Mouse (Mus musculus): Measurements from ENCODE around the gene Cnot1. TPM values are rescaled to one million over a fixed set of nuclear protein-coding genes. Genes with fewer than 3 reads are reported as not detected.
"Not testable (repeated sequence)": the region's sequence is repeated elsewhere in the genome, so short reads cannot be mapped to it uniquely, and the experiment has no call there.

The Cnot1 gene
- polyA plus RNA-seq, 1 experiment from 2014 or later, result 128 TPM

- not testable (repeated sequence) for H3K27me3 ChIP-seq (ENCODE audit: control insufficient read depth, insufficient read depth, low read length); H3K27ac ChIP-seq (ENCODE audit: low read depth, low read length); H3K9me3 ChIP-seq (ENCODE audit: control insufficient read depth, low read length); ATAC-seq (ENCODE audit: low FRiP score, low TSS enrichment); H3K4me1 ChIP-seq (ENCODE audit: control insufficient read depth, insufficient read depth, low read length); H3K4me3 ChIP-seq (ENCODE audit: low read length); H3K4me2 ChIP-seq (replicated peaks; ENCODE audit: low read depth, low read length); H3K9ac ChIP-seq (ENCODE audit: low read depth, low read length)
- peaks cover 14% of the 10 kb centered on the region; the same call in 1 of the 2 replicates for H3K36me3 ChIP-seq (ENCODE audit: control insufficient read depth, insufficient read depth, low read length)
- WGBS, result 91% methylated on average over 5 of the region's 5 CpGs
These were observed 11.8 kb downstream of the Cnot1 start for GRCm38 (mm10) chr8:95795333-95796061.

DNA sequence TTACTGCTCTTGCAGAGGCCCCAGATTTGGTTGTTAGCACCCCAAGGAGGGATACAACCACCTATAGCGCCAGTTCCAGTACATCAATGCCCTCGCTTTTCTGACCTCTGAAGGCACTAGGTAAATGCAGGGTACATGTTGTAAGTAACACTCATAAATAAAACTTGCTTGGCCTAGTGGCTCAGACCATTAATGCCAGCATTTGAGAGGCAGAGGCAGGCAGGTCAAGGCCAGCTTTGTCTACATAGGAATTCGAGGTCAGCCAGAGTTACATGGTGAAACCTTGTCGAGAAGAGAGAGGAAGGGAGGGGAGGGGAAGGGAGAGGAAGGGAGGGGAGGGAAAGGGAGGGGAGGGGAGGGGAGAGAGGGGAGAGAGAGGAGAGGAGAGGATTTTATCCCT is 21.7 kb downstream of the Cnot1 start:
- 87% methylated on average over 4 of the region's 4 CpGs for WGBS
- no peak for ATAC-seq (ENCODE audit: low FRiP score, low TSS enrichment)

DNA sequence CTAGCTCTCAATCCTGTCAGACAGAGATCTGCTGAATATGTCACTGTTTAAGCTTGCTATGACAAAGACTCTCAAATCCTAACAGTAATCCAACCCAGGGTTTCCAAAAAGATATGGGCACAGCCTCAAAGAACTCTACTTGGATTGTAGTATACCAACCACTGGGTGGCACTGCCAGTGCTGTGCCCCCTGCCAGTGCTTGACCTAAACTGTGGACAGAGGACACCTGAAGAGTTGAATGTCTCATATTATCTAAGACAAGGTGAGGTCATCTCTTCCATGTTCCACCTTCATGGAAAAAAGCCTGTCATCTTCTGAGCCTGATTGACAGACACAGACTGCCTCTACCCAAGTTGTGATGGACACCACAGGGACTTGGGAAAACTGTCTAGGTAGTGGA is 24.6 kb downstream of the Cnot1 start:
- no peaks in the 10 kb centered on the region for H3K27me3 ChIP-seq (ENCODE audit: control insufficient read depth, insufficient read depth, low read length)
- H3K36me3 ChIP-seq (ENCODE audit: control insufficient read depth, insufficient read depth, low read length), result peaks cover 69% of the 10 kb centered on the region
- H3K27ac ChIP-seq (ENCODE audit: low read depth, low read length), result no peak overlapping the region
- ATAC-seq (ENCODE audit: low FRiP score, low TSS enrichment), result no peak
- no peak overlapping the region for H3K4me2 ChIP-seq (replicated peaks; ENCODE audit: low read depth, low read length)
- H3K4me3 ChIP-seq (ENCODE audit: low read length), result no peak overlapping the region
- H3K9me3 ChIP-seq (ENCODE audit: control insufficient read depth, low read length), result no peaks in the 10 kb centered on the region; the same call in 1 of the 2 replicates
- H3K4me1 ChIP-seq (ENCODE audit: control insufficient read depth, insufficient read depth, low read length), result no peaks in the 10 kb centered on the region
- H3K9ac ChIP-seq (ENCODE audit: low read depth, low read length), result no peak overlapping the region

More for the DNA sequence above, 21.7 kb downstream of the Cnot1 start:
- Histone ChIP-seq H3K36me3 (ENCODE audit: control insufficient read depth, insufficient read depth, low read length) (peaks cover 67% of the 10 kb centered on the region), H3K9ac (ENCODE audit: low read depth, low read length) (no peak overlapping the region), H3K27ac (ENCODE audit: low read depth, low read length) (no peak overlapping the region), H3K9me3 (ENCODE audit: control insufficient read depth, low read length) (no peaks in the 10 kb centered on the region), H3K4me1 (ENCODE audit: control insufficient read depth, insufficient read depth, low read length) (no peaks in the 10 kb centered on the region), H3K27me3 (ENCODE audit: control insufficient read depth, insufficient read depth, low read length) (no peaks in the 10 kb centered on the region), H3K4me2 (replicated peaks; ENCODE audit: low read depth, low read length) (no peak overlapping the region), H3K4me3 (ENCODE audit: low read length) (no peak overlapping the region)

- no peak overlapping the region for H3K9ac ChIP-seq (ENCODE audit: low read depth, low read length)
- H3K27me3 ChIP-seq (ENCODE audit: control insufficient read depth, insufficient read depth, low read length), result no peaks in the 10 kb centered on the region
- ATAC-seq (ENCODE audit: low FRiP score, low TSS enrichment), result no peak
- no peak overlapping the region for H3K4me3 ChIP-seq (ENCODE audit: low read length)
- no peak overlapping the region for H3K4me2 ChIP-seq (replicated peaks; ENCODE audit: low read depth, low read length)
- H3K9me3 ChIP-seq (ENCODE audit: control insufficient read depth, low read length), result no peaks in the 10 kb centered on the region; the same call in 1 of the 2 replicates
- no peaks in the 10 kb centered on the region for H3K4me1 ChIP-seq (ENCODE audit: control insufficient read depth, insufficient read depth, low read length)
- peaks cover 62% of the 10 kb centered on the region for H3K36me3 ChIP-seq (ENCODE audit: control insufficient read depth, insufficient read depth, low read length)
- H3K27ac ChIP-seq (ENCODE audit: low read depth, low read length), result no peak overlapping the region
- WGBS, result 93% methylated on average over 2 of the region's 2 CpGs
These were observed 25.5 kb downstream of the Cnot1 start for GRCm38 (mm10) chr8:95781775-95782174.

GRCm38 (mm10) chr8:95781085-95781484 is 26.2 kb downstream of the Cnot1 start:
- Histone ChIP-seq H3K4me2 (replicated peaks; ENCODE audit: low read depth, low read length) (no peak overlapping the region), H3K36me3 (ENCODE audit: control insufficient read depth, insufficient read depth, low read length) (peaks cover 56% of the 10 kb centered on the region), H3K9ac (ENCODE audit: low read depth, low read length) (no peak overlapping the region), H3K4me1 (ENCODE audit: control insufficient read depth, insufficient read depth, low read length) (no peaks in the 10 kb centered on the region), H3K27ac (ENCODE audit: low read depth, low read length) (no peak overlapping the region), H3K27me3 (ENCODE audit: control insufficient read depth, insufficient read depth, low read length) (no peaks in the 10 kb centered on the region), H3K9me3 (ENCODE audit: control insufficient read depth, low read length) (no peaks in the 10 kb centered on the region; the same call in 1 of the 2 replicates), H3K4me3 (ENCODE audit: low read length) (no peak overlapping the region)
- ATAC-seq (ENCODE audit: low FRiP score, low TSS enrichment), result peak; percentile 12; the same call in 1 of the 2 replicates
- WGBS, result 89% methylated on average over 3 of the region's 3 CpGs

GRCm38 (mm10) chr8:95764133-95764532 is 43.1 kb downstream of the Cnot1 start:
- Histone ChIP-seq H3K36me3 (ENCODE audit: control insufficient read depth, insufficient read depth, low read length) (peaks cover 93% of the 10 kb centered on the region), H3K4me1 (ENCODE audit: control insufficient read depth, insufficient read depth, low read length) (no peaks in the 10 kb centered on the region), H3K4me3 (ENCODE audit: low read length) (no peak overlapping the region), H3K9me3 (ENCODE audit: control insufficient read depth, low read length) (no peaks in the 10 kb centered on the region), H3K27me3 (ENCODE audit: control insufficient read depth, insufficient read depth, low read length) (no peaks in the 10 kb centered on the region), H3K27ac (ENCODE audit: low read depth, low read length) (no peak overlapping the region), H3K9ac (ENCODE audit: low read depth, low read length) (no peak overlapping the region), H3K4me2 (replicated peaks; ENCODE audit: low read depth, low read length) (no peak overlapping the region)
- ATAC-seq (ENCODE audit: low FRiP score, low TSS enrichment), result no peak
- WGBS, result 96% methylated on average over 1 of the region's 1 CpGs

DNA sequence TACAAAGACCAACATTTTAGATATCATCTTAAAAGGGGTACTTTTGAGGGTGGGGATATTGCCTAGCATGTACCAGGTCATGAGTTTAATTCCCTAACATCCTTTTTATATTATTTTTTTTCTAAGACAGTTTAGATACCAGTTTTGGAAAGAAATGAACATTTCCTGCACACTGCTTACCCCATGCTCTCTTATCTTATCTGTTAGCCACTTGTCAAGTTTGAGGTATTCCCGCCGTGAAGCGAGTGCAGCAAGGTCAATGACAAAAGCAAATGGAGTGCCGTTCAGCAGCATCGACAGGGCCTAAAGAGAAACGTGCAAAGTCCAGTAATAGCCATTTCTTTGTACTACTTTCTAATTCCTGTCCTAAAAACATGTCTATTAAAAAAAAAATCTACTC is 46.9 kb downstream of the Cnot1 start:
- no peak overlapping the region for H3K4me2 ChIP-seq (replicated peaks; ENCODE audit: low read depth, low read length)
- WGBS, result 91% methylated on average over 6 of the region's 6 CpGs
- peaks cover 93% of the 10 kb centered on the region for H3K36me3 ChIP-seq (ENCODE audit: control insufficient read depth, insufficient read depth, low read length)
- no peak for ATAC-seq (ENCODE audit: low FRiP score, low TSS enrichment)
- no peaks in the 10 kb centered on the region for H3K4me1 ChIP-seq (ENCODE audit: control insufficient read depth, insufficient read depth, low read length)
- H3K9me3 ChIP-seq (ENCODE audit: control insufficient read depth, low read length), result no peaks in the 10 kb centered on the region
- no peaks in the 10 kb centered on the region for H3K27me3 ChIP-seq (ENCODE audit: control insufficient read depth, insufficient read depth, low read length)
- H3K4me3 ChIP-seq (ENCODE audit: low read length), result no peak overlapping the region
- H3K27ac ChIP-seq (ENCODE audit: low read depth, low read length), result no peak overlapping the region
- no peak overlapping the region for H3K9ac ChIP-seq (ENCODE audit: low read depth, low read length)

- H3K36me3 ChIP-seq (ENCODE audit: control insufficient read depth, insufficient read depth, low read length), result peaks cover 91% of the 10 kb centered on the region
- no peaks in the 10 kb centered on the region for H3K27me3 ChIP-seq (ENCODE audit: control insufficient read depth, insufficient read depth, low read length)
- no peak for ATAC-seq (ENCODE audit: low FRiP score, low TSS enrichment)
- 96% methylated on average over 1 of the region's 1 CpGs for WGBS
- no peak overlapping the region for H3K4me3 ChIP-seq (ENCODE audit: low read length)
- H3K9me3 ChIP-seq (ENCODE audit: control insufficient read depth, low read length), result no peaks in the 10 kb centered on the region
- H3K4me1 ChIP-seq (ENCODE audit: control insufficient read depth, insufficient read depth, low read length), result no peaks in the 10 kb centered on the region
- no peak overlapping the region for H3K4me2 ChIP-seq (replicated peaks; ENCODE audit: low read depth, low read length)
- H3K9ac ChIP-seq (ENCODE audit: low read depth, low read length), result no peak overlapping the region
- H3K27ac ChIP-seq (ENCODE audit: low read depth, low read length), result no peak overlapping the region
These were observed 55.3 kb downstream of the Cnot1 start for GRCm38 (mm10) chr8:95751924-95752323.

GRCm38 (mm10) chr8:95748028-95748427 is 59.2 kb downstream of the Cnot1 start:
- H3K4me3 ChIP-seq (ENCODE audit: low read length), result no peak overlapping the region
- ATAC-seq (ENCODE audit: low FRiP score, low TSS enrichment), result no peak
- peaks cover 95% of the 10 kb centered on the region for H3K36me3 ChIP-seq (ENCODE audit: control insufficient read depth, insufficient read depth, low read length)
- H3K4me2 ChIP-seq (replicated peaks; ENCODE audit: low read depth, low read length), result no peak overlapping the region
- no peak overlapping the region for H3K27ac ChIP-seq (ENCODE audit: low read depth, low read length)
- no peaks in the 10 kb centered on the region for H3K27me3 ChIP-seq (ENCODE audit: control insufficient read depth, insufficient read depth, low read length)
- H3K9ac ChIP-seq (ENCODE audit: low read depth, low read length), result no peak overlapping the region
- 94% methylated on average over 4 of the region's 4 CpGs for WGBS
- H3K9me3 ChIP-seq (ENCODE audit: control insufficient read depth, low read length), result no peaks in the 10 kb centered on the region
- no peaks in the 10 kb centered on the region for H3K4me1 ChIP-seq (ENCODE audit: control insufficient read depth, insufficient read depth, low read length)
